Mouse (Mus musculus) adrenal gland, postnatal 4 days (tissue): ENCODE measurements around the gene Thsd7b. TPM values are rescaled to one million over a fixed set of nuclear protein-coding genes. Genes with fewer than 3 reads are reported as not detected.
"Not testable (repeated sequence)": the region's sequence is repeated elsewhere in the genome, so short reads cannot be mapped to it uniquely, and the experiment has no call there.

Source experiments
- DNase-seq, 2 experiments: peaks; one replicate each; pipeline ENCODE4 v3.0.0; 2021 to 2022; ENCODE audit warnings: low spot score in 2 of 2, mixed read lengths in 2 of 2
- total RNA-seq, 2 experiments: library from RNA; stranded (reverse); gene quantifications; 2 replicates each; pipeline ENCODE4 v1.2.3; 2021

Thsd7b gene
- total RNA-seq, 2 experiments from 2014 or later = 1.2 to 1.6 TPM

DNA sequence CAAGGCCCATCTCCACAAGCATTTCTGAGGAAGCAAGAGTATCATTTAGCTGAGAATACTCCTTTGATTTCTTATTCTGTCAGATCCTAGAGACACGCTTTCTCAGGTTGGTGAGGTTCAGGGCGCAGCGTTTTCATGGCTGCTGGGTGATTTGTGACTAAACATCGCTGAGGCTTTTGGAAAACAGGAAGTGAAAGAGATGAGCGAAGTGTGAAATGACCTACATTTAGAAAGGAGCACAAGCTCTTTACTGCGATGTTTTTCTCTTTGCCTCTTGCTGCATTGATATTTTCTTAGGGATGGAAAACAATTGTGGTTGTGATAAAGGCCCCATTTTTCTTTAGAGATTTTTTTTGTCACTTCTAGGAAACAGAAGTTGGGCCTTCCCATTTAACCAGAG, 351.4 kb downstream of the Thsd7b start:
- DNase-seq = no peak

DNA sequence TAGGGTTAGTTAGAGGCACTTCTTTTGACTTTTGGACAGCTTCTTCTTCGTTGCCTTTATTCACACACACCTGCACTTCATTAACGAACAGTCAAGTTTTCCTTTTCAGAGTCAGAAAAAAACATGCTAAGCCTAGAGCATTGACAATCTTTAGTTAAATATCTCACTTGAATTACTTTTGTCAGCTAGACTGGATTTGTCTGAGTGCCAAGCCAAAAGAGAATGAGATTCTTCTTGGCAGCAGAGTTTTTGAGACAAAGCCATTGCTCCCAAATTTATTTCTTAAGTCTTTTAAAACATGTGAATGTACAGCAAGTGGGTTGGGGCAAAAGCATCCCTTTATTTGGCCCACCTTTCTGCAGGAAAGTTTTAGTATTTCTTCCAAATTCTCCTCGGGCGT, 362.0 kb downstream of the Thsd7b start:
- DNase-seq = no peak

DNA sequence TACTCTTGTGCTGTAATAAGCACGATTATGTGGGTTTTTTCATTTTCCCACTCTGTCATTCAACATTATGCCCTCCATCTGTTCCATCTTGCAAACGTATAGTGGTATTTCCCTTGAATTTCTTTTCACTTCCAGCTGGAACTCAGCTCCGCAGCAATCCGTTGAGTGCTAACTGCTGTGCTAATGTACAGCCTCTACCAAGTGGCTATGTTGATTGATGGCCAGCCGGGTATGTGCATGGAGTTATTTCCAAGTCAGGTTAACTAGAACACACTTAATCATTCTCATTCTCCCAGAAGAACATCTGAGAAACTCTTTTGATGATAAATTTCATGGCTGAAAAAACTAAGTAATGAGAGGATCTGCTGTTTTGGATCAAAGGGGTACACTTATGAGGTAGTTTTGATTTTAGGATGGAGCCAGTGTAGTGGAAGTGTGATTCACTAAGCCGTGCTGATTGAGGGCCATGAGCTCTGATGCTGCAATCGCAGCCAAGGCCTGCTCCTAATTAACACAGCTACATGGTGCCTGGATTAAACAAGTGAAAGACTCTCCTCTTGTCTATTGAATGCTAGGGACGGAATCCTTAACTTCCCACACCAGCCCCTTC, 371.3 kb downstream of the Thsd7b start:
- no peak for DNase-seq

DNA sequence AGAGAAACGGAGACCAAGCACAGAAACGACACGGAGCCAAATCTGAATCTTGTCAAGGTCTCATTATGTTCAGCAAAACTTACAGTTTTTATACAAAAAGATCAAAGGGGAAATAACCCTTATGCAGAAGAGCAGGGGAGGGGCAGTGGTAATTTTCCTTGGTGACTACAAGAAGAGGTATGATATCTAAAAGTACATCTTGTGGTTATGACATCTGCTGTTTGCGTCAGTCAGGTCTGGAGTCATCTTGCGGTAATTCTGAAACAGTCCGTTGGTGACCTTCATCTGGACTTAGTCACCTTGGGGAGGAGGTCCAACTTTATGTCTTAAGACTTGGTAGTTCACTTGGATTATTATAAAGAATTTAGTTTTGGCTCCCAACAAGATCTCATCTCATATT, 378.3 kb downstream of the Thsd7b start:
- not testable (repeated sequence) for DNase-seq

DNA sequence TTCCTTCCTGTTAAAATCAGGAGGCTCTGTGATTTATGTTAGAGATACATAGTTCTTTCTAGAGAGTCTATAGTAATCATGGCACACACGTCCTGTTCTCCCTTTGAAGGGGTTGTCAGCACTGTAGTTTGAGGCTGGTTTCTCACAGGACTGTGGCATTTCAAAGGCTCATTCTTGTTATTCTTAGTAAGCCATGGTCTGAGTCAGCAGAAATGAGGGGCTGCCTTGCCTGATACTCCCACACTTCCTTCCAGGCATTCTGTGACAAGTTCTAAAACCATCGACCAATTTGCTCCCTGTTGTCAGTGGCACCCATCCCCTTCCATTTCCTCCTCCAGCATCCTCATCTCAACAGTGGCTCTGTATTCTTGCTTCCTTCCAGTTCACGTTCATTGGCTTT, 384.9 kb downstream of the Thsd7b start:
- DNase-seq = no peak

DNA sequence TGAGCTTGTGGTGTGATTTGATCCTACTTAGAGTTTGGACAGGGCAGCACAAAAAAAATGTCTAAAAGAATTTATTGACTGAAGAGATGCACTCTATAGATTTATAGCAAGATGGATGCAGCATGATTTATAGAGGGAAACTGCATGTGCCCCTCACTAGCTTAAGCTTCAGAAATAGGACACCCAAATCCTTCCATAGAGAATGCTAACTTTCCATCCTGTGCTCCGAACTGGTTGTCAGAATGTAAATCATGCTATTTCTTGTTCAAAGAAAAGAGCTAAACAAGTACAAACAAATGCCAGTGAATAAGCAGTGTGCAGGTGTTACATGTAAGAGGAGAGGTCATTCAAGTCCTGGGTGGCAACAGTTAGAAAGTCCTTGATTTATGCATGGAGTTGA, 402.8 kb downstream of the Thsd7b start:
- DNase-seq = no peak

DNA sequence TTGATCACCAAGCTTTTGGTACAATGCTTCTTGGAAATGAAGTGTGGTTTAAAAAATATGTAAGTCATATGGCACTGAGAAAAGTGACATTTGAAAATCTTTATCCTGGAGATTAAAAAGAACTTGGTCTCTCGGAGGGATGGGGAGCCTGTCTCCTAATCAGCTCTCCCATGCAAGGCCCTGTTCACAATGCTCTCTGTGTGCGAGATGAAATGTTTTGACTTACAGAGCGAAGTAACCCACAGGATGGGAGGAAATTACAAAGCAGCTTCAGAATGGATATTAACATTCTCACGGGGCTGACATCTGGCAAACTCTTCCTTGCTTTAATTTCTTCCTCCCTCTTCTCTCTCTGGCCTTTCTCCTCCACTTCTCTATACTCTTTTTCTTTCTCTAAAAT, 405.7 kb downstream of the Thsd7b start:
- DNase-seq = no peak

DNA sequence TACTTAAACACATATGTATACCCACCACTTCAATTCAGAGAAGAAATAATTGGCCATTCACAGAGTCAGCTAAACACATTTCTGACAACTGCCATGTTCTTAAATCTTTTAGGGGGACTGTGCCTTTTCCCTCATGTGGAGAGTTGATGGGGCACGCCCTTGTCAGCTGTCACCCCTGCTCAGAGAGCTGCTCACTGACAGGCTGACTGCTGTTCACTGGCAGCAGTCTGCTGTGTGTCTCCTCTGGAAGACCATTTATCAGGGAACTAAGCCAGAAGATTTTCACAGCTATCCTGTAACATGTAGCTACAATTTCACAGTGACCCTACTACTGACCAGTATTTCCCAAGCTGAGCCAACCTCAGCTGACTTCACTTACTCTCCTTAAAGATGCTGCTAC, 432.6 kb downstream of the Thsd7b start:
- no peak for DNase-seq

DNA sequence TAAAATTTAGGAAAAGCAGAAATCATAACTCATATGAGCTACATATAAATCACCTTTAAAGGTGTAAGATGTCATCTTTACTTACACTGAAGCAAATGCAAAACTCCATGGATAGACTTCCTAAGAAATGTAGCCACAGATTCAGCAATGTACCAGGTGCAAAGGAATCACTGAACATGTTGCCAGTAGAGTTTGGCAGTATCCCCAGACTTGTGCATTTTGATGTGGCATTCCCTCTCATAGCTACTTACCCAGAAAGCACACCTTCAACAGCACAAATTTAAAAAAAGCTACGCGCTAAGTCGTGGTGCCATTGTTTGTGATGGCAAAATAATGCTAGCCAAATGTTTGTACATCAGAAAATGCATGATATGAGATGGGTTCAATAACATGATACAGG, 439.6 kb downstream of the Thsd7b start:
- DNase-seq = no peak

DNA sequence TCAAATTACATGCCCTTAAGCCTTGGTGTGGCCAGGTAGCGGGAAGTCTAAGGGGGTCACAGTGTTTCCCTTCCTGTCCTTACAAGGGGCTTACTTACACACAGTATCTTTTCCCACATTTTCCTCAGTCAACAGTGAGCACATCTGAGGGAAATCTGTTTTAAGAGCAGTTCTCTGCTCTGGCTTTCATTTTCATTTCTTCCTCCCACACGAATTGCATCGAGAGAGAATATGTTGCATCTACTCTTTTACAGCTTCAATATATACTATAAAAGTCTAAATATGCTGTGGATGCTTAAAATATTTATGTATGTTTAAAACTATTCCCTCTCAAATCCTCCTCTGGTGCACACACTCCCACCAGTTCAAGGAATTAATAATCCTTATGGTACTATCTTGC, 440.5 kb downstream of the Thsd7b start:
- no peak for DNase-seq

DNA sequence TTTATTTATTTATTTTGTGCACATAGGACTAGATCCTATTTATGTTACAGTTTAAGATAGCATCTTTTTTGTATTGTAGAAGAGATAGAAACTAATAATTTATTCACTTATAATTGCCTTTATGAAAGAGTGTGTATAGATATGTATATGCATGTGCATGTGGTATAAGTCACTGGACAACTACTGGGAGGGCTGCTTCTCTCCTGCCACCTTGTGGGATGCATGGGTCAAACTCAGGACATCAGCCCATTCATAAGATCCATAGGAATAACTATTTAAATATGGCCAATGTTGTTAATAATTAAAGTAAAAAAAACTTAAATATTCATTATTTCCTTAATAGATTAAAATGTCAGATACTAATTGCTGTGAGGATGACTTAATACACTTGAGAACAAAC, 446.5 kb downstream of the Thsd7b start:
- no peak for DNase-seq

DNA sequence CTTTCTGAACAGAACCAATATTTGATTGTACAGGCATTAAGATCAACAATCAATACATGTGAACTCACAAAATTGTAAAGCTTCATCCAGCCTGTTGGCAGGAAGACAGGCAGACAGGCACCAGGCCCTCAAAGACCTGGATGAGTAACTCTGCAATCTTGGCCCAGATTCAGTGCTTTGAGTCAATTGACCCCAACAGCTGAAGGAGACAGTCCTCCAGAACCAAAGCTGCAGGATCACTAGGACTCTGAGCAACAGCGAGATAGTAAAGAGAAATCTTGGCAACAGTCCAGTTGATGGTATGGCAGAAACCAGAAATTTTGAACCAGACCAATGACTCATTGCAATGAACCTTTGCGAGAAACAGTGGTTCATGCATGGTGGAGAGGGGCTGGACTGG, 458.9 kb downstream of the Thsd7b start:
- DNase-seq = no peak

DNA sequence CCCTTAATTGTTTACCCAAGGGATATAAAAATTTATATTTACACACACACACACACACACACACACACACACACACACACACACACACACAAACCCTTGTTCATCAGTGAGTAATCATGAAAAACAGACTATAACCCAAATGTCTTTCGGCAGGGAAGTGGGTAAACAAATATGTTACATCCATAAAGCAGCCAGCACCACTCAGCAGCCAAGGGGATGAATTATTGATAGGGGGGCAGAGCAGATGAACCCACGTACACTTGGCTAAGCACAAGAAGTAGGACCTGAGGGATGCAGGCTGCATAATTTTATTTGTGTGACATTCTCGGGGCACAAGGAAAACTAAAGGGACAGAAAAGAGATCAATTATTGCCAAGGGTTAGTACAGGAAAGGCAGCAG, 474.5 kb downstream of the Thsd7b start:
- no peak for DNase-seq

DNA sequence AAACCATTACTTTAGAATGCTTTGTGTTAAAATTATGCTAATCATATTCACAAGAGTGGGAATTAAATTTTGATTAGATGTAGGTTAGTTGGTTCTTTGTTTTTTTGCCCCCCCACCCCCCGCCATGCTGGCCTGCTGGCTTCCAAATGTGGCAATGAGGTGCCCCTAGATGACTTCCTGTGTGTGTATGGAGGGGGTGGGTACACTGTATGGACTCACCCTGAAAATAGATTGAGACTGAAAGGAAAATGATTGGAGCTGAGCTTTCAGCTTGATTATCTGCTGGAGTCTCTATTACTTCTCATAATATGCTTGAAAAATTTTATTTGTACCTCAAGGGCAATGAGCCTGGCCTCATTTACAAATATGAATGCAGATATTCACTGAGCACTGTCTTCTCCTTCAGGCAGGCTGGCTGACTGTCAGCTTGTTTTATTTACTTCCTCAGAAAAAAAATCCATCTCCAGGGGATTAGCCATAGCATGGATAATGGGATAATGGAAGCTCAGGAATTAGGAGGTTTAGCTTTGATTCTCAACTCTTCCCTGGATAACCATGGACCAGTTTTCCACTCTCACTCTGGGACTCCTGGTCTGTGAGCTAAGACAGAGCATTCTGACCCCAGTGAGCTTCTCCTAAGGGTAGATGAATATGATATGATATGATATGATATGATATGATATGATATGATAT, 483.6 kb downstream of the Thsd7b start:
- no peak for DNase-seq

DNA sequence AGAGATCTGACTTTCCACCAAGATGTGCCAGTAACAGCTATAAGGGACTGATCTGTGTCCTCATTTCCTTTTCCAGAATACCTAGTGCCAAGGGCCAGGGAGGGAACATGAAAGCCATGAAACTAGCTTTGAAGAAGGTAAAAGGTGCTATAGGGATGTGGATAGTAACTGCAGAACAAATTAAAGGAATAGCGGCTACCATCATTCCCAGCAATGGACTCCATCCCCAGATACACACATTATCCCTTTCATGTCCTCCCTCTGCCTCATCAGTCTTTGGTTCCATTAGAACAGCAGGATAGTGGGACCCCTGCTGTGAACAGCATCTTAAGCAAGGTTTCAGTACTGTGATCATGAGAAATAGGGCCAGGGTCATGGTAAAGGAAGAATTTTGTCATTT, 485.9 kb downstream of the Thsd7b start:
- DNase-seq = no peak

DNA sequence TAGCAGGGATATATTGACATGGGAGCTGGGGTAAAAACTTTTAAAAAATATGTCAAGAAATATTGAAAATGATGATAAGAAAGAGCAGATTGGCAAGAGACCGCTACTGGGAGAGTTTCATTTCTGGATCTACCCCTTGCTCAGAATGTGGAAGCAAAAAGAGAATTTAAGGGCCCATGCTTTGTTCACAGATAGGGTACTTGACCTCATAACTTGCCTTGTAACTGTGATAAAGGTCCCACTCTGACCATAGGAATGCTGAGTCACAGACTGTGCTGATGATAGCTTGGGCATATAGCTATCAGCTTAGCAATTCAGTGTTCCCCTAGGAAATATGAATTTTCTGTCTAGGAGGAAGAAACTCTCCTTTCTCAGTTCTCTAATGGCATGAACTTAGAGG, 488.1 kb downstream of the Thsd7b start:
- no peak for DNase-seq

DNA sequence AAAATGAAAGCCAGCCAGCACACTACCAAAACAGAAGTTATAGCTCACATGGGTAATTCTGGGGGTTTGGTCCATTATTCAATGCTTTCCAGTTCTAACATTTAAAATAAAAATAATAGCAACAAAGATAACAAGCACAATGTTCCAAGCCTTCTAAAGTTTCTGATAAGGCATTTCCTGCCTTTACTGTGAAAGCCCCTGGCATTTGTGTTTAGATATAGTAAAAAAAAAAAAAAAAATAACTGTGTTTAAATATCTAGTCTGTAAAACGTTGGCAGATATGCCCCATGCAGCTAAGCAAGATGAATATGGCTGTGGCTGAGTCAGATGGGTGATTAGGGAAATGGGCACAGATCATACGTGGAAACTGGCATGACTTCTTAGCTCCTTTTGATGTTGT, 491.6 kb downstream of the Thsd7b start:
- no peak for DNase-seq

DNA sequence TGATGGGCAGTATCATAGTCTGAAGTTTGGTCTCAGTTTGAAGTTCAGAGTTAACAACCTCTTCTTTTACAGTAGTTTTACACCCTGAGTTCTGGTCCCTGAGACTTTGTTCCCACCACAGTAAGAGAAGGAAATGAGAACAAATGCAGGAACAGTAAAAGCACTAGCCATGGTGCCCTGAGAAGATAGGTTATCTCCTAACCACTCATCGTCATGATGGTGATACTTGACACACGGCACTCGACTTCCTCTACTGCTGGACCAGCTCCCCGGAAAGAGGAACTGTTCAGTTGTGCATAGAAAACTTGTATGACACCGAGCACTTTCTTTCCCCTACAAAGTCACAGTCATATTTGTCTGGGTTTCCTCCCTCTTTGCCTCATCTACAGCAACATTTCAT, 504.0 kb downstream of the Thsd7b start:
- no peak for DNase-seq

DNA sequence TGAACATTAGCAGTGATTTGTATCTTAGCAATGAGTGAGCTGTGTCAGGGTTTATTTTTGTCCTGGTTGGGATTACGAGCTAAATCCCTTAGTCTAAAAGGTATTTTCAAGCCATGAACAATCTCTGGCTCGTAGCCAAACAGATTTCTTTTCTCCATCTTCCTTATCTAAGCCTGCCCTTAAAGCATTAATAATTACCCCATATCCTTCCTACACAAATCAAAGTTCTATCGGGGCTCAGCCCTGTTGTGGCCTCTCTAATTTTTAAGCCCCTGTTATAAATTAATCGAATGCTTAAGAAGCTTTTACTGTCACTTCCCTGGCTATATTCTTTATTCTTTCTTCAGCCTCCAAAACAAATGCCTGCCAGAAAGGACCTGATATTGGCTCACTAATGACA, 506.4 kb downstream of the Thsd7b start:
- no peak for DNase-seq

DNA sequence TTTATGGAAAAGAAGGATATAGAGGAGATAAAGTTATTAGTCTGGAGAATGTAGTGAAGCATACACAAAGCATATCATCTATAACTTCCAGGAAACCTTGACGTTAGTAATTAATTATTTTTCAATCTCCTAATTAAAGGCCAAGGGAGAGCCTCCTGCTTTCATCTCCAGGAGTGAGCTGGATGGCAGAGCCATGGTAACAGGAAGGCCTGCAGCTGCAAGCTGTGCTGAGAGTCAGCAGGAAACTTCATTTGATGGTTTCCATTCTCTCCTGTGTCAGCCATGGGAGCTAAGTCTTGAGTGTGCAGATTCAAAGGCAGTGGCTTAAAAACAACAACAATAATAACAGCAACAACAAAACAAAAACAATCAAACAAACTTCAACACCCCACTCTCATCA, 507.5 kb downstream of the Thsd7b start:
- DNase-seq = no peak

DNA sequence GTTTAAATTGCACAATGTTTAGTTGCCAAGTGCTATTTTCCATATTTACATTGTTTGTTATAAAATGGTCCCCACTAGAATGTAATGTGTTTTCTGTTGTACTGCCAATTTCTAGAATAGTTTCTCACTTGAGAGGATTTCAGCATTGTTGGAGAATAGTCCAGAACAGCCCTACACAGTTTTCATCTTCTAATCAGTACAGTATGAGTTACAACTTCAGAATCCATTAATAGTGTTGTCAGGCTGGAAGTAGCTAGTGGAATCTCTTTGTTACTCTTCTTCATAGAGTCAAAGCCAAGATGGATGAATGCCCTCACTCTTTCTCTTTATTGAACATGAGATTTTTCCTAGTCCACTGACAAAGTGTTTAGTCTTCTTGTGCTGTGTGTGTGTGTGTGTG, 525.4 kb downstream of the Thsd7b start:
- no peak for DNase-seq

DNA sequence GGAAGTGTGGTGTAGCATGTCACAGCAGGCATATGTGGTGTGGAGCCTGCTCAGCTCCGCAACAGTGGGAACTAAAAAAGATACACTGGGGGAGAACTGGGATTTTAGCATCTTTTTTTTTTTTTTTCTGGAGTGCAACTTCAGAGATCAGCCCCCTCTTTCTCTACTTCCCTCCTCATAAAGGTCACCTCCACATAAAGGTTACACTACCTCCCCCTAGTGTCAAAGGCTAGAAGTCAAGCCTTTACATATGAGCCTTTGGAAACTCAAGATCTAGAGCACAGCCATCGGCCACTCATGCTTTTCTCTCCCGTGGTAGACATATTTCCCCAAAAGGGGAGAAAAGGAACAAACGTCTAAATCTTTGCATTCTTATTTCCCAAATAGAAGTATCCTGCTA, 553.8 kb downstream of the Thsd7b start:
- no peak for DNase-seq

DNA sequence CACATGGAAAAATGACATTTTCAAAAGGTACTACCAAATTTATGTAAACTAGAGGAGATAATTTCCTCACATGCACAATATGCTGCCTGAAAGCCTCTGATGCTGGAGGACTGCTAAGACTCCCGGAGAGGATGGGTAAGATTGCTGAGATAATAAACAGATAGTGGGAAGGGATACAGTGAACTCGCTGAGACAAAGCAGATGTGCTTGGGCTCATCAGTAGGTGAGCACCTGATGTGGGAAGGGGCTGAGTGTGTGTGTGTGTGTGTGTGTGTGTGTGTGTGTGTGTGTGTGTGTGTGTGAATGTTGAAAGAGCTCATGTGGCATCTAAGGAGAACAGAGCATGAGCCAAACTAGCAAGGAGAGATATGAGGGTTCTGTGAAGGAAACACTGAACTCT, 564.2 kb downstream of the Thsd7b start:
- DNase-seq = no peak
